Mouse (Mus musculus): Measurements from ENCODE around the gene Swap70. TPM values are rescaled to one million over a fixed set of nuclear protein-coding genes. Genes with fewer than 3 reads are reported as not detected.
"Not testable (repeated sequence)": the region's sequence is repeated elsewhere in the genome, so short reads cannot be mapped to it uniquely, and the experiment has no call there.

Swap70 gene
- polyA plus RNA-seq, 1 experiment, result 9.7 TPM

DNA sequence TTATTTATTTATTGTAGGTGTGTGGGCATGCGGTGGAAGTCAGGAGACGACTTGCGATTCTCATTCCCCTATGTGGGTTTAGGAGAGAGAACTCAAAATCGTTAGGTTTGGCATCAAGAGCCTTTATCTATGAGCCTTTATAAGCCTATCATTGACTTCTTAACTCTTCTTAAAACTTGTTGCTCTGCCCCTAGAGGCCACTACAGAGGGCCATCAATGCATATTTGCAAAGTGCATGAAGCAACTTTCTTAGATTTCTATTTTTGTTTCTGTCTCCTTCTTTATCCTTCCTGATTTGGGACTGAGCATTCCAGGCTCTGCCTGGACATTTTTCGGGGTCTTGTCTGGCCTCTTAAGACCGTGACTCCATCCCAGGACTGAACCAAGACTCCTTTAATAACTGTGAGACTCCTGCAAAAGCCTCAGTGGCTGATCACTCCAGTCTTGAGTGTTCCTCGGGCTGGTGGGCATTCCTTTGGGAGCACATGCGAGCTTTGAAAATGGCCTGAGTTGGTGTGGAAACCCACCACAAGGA is 393 bp upstream of the Swap70 start:
- 16% methylated on average over 8 of the region's 8 CpGs for WGBS
- 0 out of 2 replicates have a peak overlapping the region, but pooled peaks have one; percentile 23 for H3K27ac ChIP-seq (ENCODE audit: insufficient read depth, low read depth, low read length)

DNA sequence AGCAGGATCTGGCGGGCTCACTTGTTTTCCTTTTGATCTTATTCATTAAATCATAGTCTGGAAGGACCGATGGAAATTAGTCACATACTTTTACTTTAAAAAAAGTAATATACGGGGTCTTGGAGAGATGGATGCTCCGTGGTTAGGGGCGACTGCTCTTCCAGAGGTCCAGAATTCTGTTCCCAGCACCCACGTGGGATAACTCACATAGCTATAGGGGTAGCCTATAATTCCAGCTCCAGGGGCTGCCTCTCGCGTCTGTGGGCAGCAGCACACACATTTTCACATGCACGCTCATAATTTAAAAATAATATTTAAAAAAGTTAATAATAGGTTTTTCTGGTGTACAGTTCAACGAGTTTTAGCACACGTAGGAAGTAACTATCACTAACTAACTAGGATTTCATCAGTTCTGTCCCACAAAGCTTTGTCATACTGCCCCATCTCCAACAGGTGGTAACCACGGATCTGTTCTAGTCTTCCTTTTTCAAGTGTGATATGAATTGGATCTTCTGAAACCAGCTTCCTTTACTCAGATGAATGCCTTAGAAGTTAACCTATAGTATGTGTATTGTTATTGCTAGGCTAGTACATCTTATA is 1.2 kb downstream of the Swap70 start:
- TF ChIP-seq CTCF (IDR thresholded peaks at IDR 0.05; ENCODE audit: extremely low read depth, insufficient read length, insufficient replicate concordance, low read depth, low read length) (no peak), POLR2A (IDR thresholded peaks at IDR 0.05; ENCODE audit: low read depth, low read length) (no peak)
- 3% methylated on average over 12 of the region's 12 CpGs for WGBS
- Histone ChIP-seq H3K27ac (ENCODE audit: insufficient read depth, low read depth, low read length) (no peak overlapping the region), H3K4me1 (ENCODE audit: control insufficient read depth, insufficient read depth, insufficient read length, low read length) (0 out of 2 replicates have a peak, but pooled peaks cover 1% of the 10 kb centered on the region), H3K4me3 (ENCODE audit: low read depth, low read length) (peak overlapping the region; percentile 61), H3K27me3 (ENCODE audit: control insufficient read depth, insufficient read depth, low read length) (no peaks in the 10 kb centered on the region), H3K36me3 (ENCODE audit: control insufficient read depth, insufficient read depth, low read length) (peaks cover 5% of the 10 kb centered on the region; the same call in 1 of the 2 replicates)

More for the DNA sequence above, 393 bp upstream of the Swap70 start:
- no peaks in the 10 kb centered on the region for H3K4me1 ChIP-seq (ENCODE audit: control insufficient read depth, insufficient read depth, insufficient read length, low read length)
- H3K4me3 ChIP-seq (ENCODE audit: low read depth, low read length), result peak overlapping the region; percentile 88
- H3K27me3 ChIP-seq (ENCODE audit: control insufficient read depth, insufficient read depth, low read length), result no peaks in the 10 kb centered on the region
- H3K36me3 ChIP-seq (ENCODE audit: control insufficient read depth, insufficient read depth, low read length), result no peaks in the 10 kb centered on the region
- TF ChIP-seq CTCF (IDR thresholded peaks at IDR 0.05; ENCODE audit: extremely low read depth, insufficient read length, insufficient replicate concordance, low read depth, low read length), result peak; percentile 26; the same call in 1 of the 2 replicates
- TF ChIP-seq POLR2A (IDR thresholded peaks at IDR 0.05; ENCODE audit: low read depth, low read length), result no peak

DNA sequence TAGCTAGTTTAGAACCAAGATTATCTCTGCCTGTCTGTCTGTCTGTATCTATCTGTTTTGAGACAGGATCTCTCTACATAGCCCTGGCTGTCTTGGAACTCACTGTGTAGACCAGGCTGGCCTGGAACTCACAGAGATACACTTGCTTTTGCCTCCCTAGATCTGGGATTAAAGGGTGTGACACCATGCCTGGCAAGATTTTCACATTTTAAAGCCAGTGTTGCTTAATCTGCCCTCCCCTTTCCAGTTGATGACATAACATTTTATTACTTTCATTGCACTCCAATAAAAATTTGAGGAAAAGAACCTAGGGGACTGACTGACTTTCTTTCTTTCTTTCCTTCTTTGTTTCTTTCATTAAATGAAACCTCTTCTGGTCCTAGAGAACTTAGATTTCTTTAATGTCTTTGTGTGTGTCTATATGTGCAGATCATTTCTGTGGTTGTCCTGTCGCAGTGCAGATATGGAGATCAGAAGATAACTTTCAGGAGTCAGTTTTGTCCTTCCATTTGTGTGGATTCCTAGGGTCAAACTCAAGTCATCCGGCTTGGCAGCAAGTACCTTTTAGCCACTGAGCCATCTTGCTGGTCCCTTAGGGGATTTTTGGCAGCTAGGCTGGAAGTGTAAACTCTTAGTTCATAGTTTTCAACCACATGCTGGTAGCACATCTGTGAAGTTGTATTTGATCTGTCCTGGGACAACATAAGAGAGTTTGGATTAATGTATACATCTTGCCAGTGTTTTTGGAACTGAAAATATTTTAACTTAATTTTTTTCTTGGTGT is 2.4 kb downstream of the Swap70 start:
- no peak overlapping the region for H3K4me3 ChIP-seq (ENCODE audit: low read depth, low read length)
- TF ChIP-seq POLR2A (IDR thresholded peaks at IDR 0.05; ENCODE audit: low read depth, low read length), result no peak
- no peak for TF ChIP-seq CTCF (IDR thresholded peaks at IDR 0.05; ENCODE audit: extremely low read depth, insufficient read length, insufficient replicate concordance, low read depth, low read length)
- peaks cover 5% of the 10 kb centered on the region; the same call in 1 of the 2 replicates for H3K36me3 ChIP-seq (ENCODE audit: control insufficient read depth, insufficient read depth, low read length)
- WGBS, result 24% methylated on average over 2 of the region's 2 CpGs
- 0 out of 2 replicates have a peak, but pooled peaks cover 3% of the 10 kb centered on the region for H3K4me1 ChIP-seq (ENCODE audit: control insufficient read depth, insufficient read depth, insufficient read length, low read length)
- no peaks in the 10 kb centered on the region for H3K27me3 ChIP-seq (ENCODE audit: control insufficient read depth, insufficient read depth, low read length)
- no peak overlapping the region for H3K27ac ChIP-seq (ENCODE audit: insufficient read depth, low read depth, low read length)

DNA sequence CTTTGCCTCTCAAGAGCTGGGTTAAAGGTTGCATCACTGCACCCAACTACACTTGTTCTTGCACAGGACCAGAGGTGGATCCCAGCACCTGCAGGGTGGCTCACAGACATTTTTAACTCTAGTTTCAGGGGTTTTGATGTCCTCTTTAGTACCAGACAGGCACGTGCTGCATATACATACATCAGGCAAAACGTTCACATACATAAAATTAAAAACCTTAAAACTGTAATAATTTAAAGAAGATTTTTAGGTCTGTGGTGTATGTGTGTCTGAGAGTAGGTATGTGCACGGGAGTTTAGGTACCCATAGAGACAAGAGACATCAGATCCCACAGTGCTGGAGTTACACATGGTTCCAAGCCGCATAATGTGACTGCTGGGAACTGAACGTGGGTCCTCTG is 5.0 kb downstream of the Swap70 start:
- peaks cover 5% of the 10 kb centered on the region; the same call in 1 of the 2 replicates for H3K36me3 ChIP-seq (ENCODE audit: control insufficient read depth, insufficient read depth, low read length)
- peaks cover 6% of the 10 kb centered on the region; the same call in 1 of the 2 replicates for H3K4me1 ChIP-seq (ENCODE audit: control insufficient read depth, insufficient read depth, insufficient read length, low read length)
- WGBS, result 85% methylated on average over 5 of the region's 5 CpGs
- H3K4me3 ChIP-seq (ENCODE audit: low read depth, low read length), result no peak overlapping the region
- H3K27ac ChIP-seq (ENCODE audit: insufficient read depth, low read depth, low read length), result no peak overlapping the region
- TF ChIP-seq POLR2A (IDR thresholded peaks at IDR 0.05; ENCODE audit: low read depth, low read length) (no peak), CTCF (IDR thresholded peaks at IDR 0.05; ENCODE audit: extremely low read depth, insufficient read length, insufficient replicate concordance, low read depth, low read length) (no peak)
- no peaks in the 10 kb centered on the region for H3K27me3 ChIP-seq (ENCODE audit: control insufficient read depth, insufficient read depth, low read length)

DNA sequence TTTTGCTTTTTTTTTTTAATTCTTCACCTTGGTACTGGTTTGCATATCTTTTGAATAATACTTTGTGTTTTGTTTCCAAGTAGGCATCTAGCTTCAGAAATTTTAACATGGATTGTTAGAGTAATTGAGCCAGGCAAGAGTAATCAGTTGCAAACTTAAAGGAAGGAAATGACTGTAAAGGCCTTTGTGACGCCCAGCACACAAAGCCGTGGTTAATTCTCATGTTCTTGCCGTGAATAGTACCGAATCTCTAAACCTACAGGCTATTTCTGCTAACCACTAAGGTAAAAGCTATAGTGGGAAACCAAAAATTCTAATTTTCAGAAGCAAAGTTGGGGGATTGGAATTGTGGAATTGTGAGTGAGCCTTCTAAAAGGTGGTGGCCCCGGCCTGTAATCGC is 8.5 kb downstream of the Swap70 start:
- WGBS, result 79% methylated on average over 6 of the region's 6 CpGs
- TF ChIP-seq POLR2A (IDR thresholded peaks at IDR 0.05; ENCODE audit: low read depth, low read length) (no peak), CTCF (IDR thresholded peaks at IDR 0.05; ENCODE audit: extremely low read depth, insufficient read length, insufficient replicate concordance, low read depth, low read length) (no peak)
- Histone ChIP-seq H3K27ac (ENCODE audit: insufficient read depth, low read depth, low read length) (no peak overlapping the region), H3K4me3 (ENCODE audit: low read depth, low read length) (no peak overlapping the region), H3K4me1 (ENCODE audit: control insufficient read depth, insufficient read depth, insufficient read length, low read length) (peaks cover 6% of the 10 kb centered on the region; the same call in 1 of the 2 replicates), H3K36me3 (ENCODE audit: control insufficient read depth, insufficient read depth, low read length) (peaks cover 5% of the 10 kb centered on the region; the same call in 1 of the 2 replicates), H3K27me3 (ENCODE audit: control insufficient read depth, insufficient read depth, low read length) (no peaks in the 10 kb centered on the region)

- not testable (repeated sequence) for H3K27me3 ChIP-seq (ENCODE audit: control insufficient read depth, insufficient read depth, low read length); H3K4me3 ChIP-seq (ENCODE audit: low read depth, low read length); H3K27ac ChIP-seq (ENCODE audit: insufficient read depth, low read depth, low read length); H3K36me3 ChIP-seq (ENCODE audit: control insufficient read depth, insufficient read depth, low read length); H3K4me1 ChIP-seq (ENCODE audit: control insufficient read depth, insufficient read depth, insufficient read length, low read length)
- WGBS, result 93% methylated on average over 10 of the region's 10 CpGs
These were observed 9.6 kb downstream of the Swap70 start for GRCm38 (mm10) chr7:110231127-110231526.

GRCm38 (mm10) chr7:110236085-110236484 is 14.6 kb downstream of the Swap70 start:
- Histone ChIP-seq H3K27ac (ENCODE audit: insufficient read depth, low read depth, low read length) (no peak overlapping the region), H3K4me1 (ENCODE audit: control insufficient read depth, insufficient read depth, insufficient read length, low read length) (peaks cover 10% of the 10 kb centered on the region; the same call in 1 of the 2 replicates), H3K36me3 (ENCODE audit: control insufficient read depth, insufficient read depth, low read length) (no peaks in the 10 kb centered on the region; the same call in 1 of the 2 replicates), H3K27me3 (ENCODE audit: control insufficient read depth, insufficient read depth, low read length) (no peaks in the 10 kb centered on the region), H3K4me3 (ENCODE audit: low read depth, low read length) (no peak overlapping the region)
- TF ChIP-seq CTCF (IDR thresholded peaks at IDR 0.05; ENCODE audit: extremely low read depth, insufficient read length, insufficient replicate concordance, low read depth, low read length), result no peak
- no peak for TF ChIP-seq POLR2A (IDR thresholded peaks at IDR 0.05; ENCODE audit: low read depth, low read length)
- WGBS, result 78% methylated on average over 4 of the region's 4 CpGs

All from small intestine, adult 2 months (tissue).